Mouse (Mus musculus): Measurements from ENCODE around the gene Mettl7a1. TPM values are rescaled to one million over a fixed set of nuclear protein-coding genes. Genes with fewer than 3 reads are reported as not detected.

Gene Mettl7a1
- total and polyA plus RNA-seq, 3 experiments, result 17.3 to 34.4 TPM; not detected in 1

DNA sequence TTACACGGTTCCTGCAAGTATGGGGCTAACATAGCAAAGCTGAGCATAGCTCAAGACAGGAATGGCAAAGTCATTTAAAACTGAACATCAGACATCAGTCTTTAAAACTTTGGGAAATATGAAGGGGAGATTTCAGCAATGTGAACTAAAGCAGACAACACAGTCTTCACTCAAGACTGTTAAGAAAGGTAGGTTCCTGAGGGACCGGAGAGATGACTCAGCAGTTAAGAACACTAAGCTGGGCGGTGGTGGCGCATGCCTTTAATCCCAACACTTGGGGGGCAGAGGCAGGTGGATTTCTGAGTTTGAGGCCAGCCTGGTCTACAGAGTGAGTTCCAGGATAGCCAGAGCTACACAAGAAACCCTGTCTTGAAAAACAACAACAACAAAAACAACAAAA, 27.5 kb upstream of the Mettl7a1 start:
- Histone ChIP-seq H3K9me3 (replicated peaks; ENCODE audit: insufficient read depth, low read length) (no peaks in the 10 kb centered on the region; the same call in 1 of the 2 replicates), H3K36me3 (ENCODE audit: control insufficient read depth in 1 of 2, insufficient read depth in 2 of 2, low read length in 2 of 2) (peaks cover 0 to 5% of the 10 kb centered on the region in 2 experiments; a peak in 1 of 4 replicates), H3K4me1 (ENCODE audit: control insufficient read depth in 1 of 2, insufficient read depth in 2 of 2, low read length in 2 of 2) (peaks cover 0 to 8% of the 10 kb centered on the region in 2 experiments; a peak in 3 of 4 replicates), H3K9ac (ENCODE audit: control insufficient read depth, low read depth, low read length, poor library complexity, severe bottlenecking) (no peak overlapping the region), H3K4me3 (ENCODE audit: control insufficient read depth in 1 of 2, insufficient read depth in 1 of 2, low read depth in 2 of 2, low read length in 2 of 2) (no peak overlapping the region), H3K79me2 (ENCODE audit: control insufficient read depth, insufficient read depth, low read length, poor library complexity) (no peaks in the 10 kb centered on the region), H3K27ac (ENCODE audit: control insufficient read depth, low read depth, low read length) (no peak overlapping the region), H3K27me3 (ENCODE audit: control insufficient read depth in 1 of 2, insufficient read depth in 2 of 2, low read length in 2 of 2) (no peaks in the 10 kb centered on the region)
- DNase-seq (ENCODE audit: low read depth, low spot score), result no peak
- no peak for TF ChIP-seq ETS1 (IDR thresholded peaks at IDR 0.05; ENCODE audit: low read depth, low read length)
- no peak for TF ChIP-seq RCOR1 (IDR thresholded peaks at IDR 0.05; ENCODE audit: low read depth, low read length)
- no peak for TF ChIP-seq CHD2 (IDR thresholded peaks at IDR 0.05; ENCODE audit: low read length)
- no peak for TF ChIP-seq MXI1 (IDR thresholded peaks at IDR 0.05; ENCODE audit: low read depth, low read length)
- TF ChIP-seq TAL1 (IDR thresholded peaks at IDR 0.05; ENCODE audit: low read length), result no peak
- TF ChIP-seq KAT2A (conservative IDR thresholded peaks at IDR 0.05; ENCODE audit: low read depth, low read length), result no peak
- TF ChIP-seq TBP (IDR thresholded peaks at IDR 0.05; ENCODE audit: low read depth, low read length), result no peak
- no peak for TF ChIP-seq BHLHE40 (IDR thresholded peaks at IDR 0.05; ENCODE audit: borderline replicate concordance, low read depth, low read length)
- no peak for TF ChIP-seq GATA1 (IDR thresholded peaks at IDR 0.05; ENCODE audit: low read depth, low read length)
- TF ChIP-seq MYC (IDR thresholded peaks at IDR 0.05; ENCODE audit: low read depth, low read length), result no peak
- no peak for TF ChIP-seq POLR2AphosphoS5 (IDR thresholded peaks at IDR 0.05; ENCODE audit: borderline replicate concordance, low read depth, low read length)
- no peak for TF ChIP-seq ELF1 (IDR thresholded peaks at IDR 0.05; ENCODE audit: low read depth, low read length)
- TF ChIP-seq E2F4 (IDR thresholded peaks at IDR 0.05; ENCODE audit: borderline replicate concordance, low read depth, low read length), result no peak
- no peak for TF ChIP-seq SIN3A (IDR thresholded peaks at IDR 0.05; ENCODE audit: low read length)

DNA sequence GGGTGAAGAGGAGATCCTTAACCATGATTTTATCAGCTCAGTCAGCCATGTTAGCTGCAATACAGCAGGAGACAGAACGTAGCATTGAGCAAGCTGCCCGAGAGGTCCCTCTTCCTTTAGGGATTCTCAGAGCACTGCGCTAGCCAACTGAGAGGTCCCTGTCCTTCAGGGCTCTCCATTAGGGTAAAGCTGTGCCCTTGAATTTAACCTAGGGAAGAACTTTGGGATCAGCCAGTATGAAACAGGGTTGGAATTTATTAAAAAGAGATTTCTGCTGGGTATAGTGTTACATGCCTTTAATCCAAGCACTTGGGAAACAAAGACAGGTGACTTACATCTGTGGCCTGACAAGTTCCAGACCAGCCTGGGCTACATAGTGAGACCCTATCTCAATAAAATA, 26.4 kb upstream of the Mettl7a1 start:
- TF ChIP-seq TCF12 (IDR thresholded peaks at IDR 0.05; ENCODE audit: low read depth, low read length) (no peak), MYB (IDR thresholded peaks at IDR 0.05; ENCODE audit: low read depth, low read length) (no peak), GATA1 (IDR thresholded peaks at IDR 0.05; ENCODE audit: low read depth, low read length) (no peak), SMC3 (IDR thresholded peaks at IDR 0.05; ENCODE audit: low read depth, low read length) (no peak), ZC3H11A (IDR thresholded peaks at IDR 0.05; ENCODE audit: low read depth, low read length) (no peak), ZNF384 (IDR thresholded peaks at IDR 0.05; ENCODE audit: low read depth, low read length) (no peak), USF1 (IDR thresholded peaks at IDR 0.05; ENCODE audit: low read depth, low read length) (no peak), KAT2A (conservative IDR thresholded peaks at IDR 0.05; ENCODE audit: low read depth, low read length) (no peak), MEF2A (IDR thresholded peaks at IDR 0.05; ENCODE audit: extremely low read depth, insufficient replicate concordance, low read depth, low read length, poor library complexity, severe bottlenecking) (no peak), POLR2A (IDR thresholded peaks at IDR 0.05; ENCODE audit: control insufficient read depth in 1 of 2, insufficient read depth in 1 of 2, low read depth in 1 of 2, low read length in 2 of 2, poor library complexity in 1 of 2) (no peak), MXI1 (IDR thresholded peaks at IDR 0.05; ENCODE audit: low read depth, low read length) (no peak), NELFE (IDR thresholded peaks at IDR 0.05; ENCODE audit: low read depth, low read length) (no peak)
- Histone ChIP-seq H3K9ac (ENCODE audit: control insufficient read depth, low read depth, low read length, poor library complexity, severe bottlenecking) (no peak overlapping the region), H3K36me3 (ENCODE audit: control insufficient read depth in 1 of 2, insufficient read depth in 2 of 2, low read length in 2 of 2) (peaks cover 0 to 5% of the 10 kb centered on the region in 2 experiments; a peak in 1 of 4 replicates), H3K4me3 (ENCODE audit: control insufficient read depth in 1 of 2, insufficient read depth in 1 of 2, low read depth in 2 of 2, low read length in 2 of 2) (no peak overlapping the region), H3K4me1 (ENCODE audit: control insufficient read depth in 1 of 2, insufficient read depth in 2 of 2, low read length in 2 of 2) (peaks cover 0 to 8% of the 10 kb centered on the region in 2 experiments; a peak in 3 of 4 replicates), H3K27me3 (ENCODE audit: control insufficient read depth in 1 of 2, insufficient read depth in 2 of 2, low read length in 2 of 2) (no peaks in the 10 kb centered on the region), H3K27ac (ENCODE audit: control insufficient read depth, low read depth, low read length) (no peak overlapping the region), H3K79me2 (ENCODE audit: control insufficient read depth, insufficient read depth, low read length, poor library complexity) (no peaks in the 10 kb centered on the region), H3K9me3 (replicated peaks; ENCODE audit: insufficient read depth, low read length) (no peaks in the 10 kb centered on the region; the same call in 1 of the 2 replicates)
- no peak for DNase-seq (ENCODE audit: low read depth, low spot score)

All from MEL (cell line).